Mouse (Mus musculus) E14TG2a.4 (cell line): ENCODE measurements around the gene Wipf2.

ENCODE experiments used
- CTCF ChIP-seq: conservative IDR thresholded peaks from 2 replicates; pipeline ENCODE4 v1.5.1; 2014; ENCODE audit warnings: low read length
- NANOG ChIP-seq: IDR thresholded peaks from 2 replicates; pipeline ENCODE4 v1.6.1; 2014; ENCODE audit warnings: borderline replicate concordance, low read length, mixed read lengths
- POU5F1 ChIP-seq: IDR thresholded peaks from 2 replicates; pipeline ENCODE4 v1.6.1; 2014; ENCODE audit warnings: low read length, borderline replicate concordance

DNA sequence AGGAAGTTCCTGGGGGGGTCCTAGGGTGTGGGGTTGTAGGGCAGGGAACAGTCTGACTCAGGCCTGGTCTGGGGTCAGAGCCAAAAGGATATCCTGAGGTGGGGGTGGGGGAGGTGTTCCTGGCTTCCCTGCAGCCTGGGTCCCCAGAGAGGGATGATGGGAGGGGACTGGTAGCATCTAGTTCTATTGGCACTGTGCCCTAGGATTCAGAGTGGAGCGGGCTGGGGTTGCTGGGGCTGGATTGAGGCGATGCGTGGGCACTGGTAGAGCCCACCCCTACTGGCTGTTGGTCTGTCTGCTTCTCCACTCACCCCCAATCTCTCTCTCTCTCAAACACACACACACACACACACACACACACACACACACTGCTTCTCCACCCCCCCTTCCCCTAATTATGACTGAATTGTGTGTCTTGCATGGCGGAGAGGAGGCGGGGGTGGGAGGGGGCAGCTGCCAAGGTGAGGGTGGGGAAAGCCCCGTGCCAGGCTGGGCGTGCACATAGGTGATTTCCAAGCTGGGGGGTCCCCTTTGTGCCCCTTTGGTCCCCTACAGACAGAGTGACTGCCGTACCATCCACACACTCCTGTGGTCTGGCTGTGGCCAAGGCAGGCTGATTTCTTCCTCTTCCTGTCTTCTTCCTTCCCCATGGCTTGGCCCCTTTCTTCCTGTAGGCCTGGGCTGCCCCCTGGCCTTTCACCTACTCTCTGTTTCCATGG is 79.6 kb downstream of the Wipf2 start:
- no peak for TF ChIP-seq CTCF
- no peak for TF ChIP-seq POU5F1
- no peak for TF ChIP-seq NANOG
